ENCODE assay signal across 14 mouse cellular contexts in the genomic region with DNA sequence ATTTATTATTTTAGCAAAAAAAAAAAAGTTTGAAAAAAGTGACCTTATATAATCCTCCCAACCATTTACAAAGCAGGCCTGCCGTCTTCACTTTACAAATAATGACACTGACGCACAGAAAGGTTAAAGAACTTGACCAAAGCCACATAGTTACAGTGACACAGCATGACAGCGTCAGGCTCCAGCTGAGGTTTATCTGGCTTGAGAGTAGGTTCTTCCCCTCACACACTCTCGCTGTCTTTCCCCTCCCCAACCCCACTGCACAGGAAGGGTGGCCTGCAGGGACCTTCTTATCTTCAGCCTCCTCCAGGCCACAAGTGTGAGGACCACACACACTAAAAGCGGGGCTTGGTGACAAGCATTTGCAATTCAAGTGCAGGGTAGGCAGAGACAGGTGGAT. TPM values are rescaled to one million over a fixed set of nuclear protein-coding genes. Genes with fewer than 3 reads are reported as not detected.
DNase-seq lines count a peak whose midpoint lies in the region; ATAC-seq and TF ChIP-seq lines count a peak whose summit lies in the region.
"Had no signal": no experiment of that assay in that cellular context is flagged by ENCODE, and none has a peak within 500 bp of the region (broad histone marks: within the 10 kb centered on the region; RNA-seq: fewer than 3 reads in every experiment).

No protein-coding gene starts in this region.

- no peaks in the 10 kb centered on the region for H3K27me3 ChIP-seq in heart, embryonic 10.5 days (ENCODE audit: insufficient read depth, poor library complexity, severe bottlenecking)
- no peaks in the 10 kb centered on the region for H3K27me3 ChIP-seq in lung, embryonic 14.5 days (ENCODE audit: insufficient read depth, low read length)
- no peaks in the 10 kb centered on the region for H3K27me3 ChIP-seq in kidney, embryonic 15.5 days
- H3K27me3 ChIP-seq in liver, embryonic 13.5 days = no peaks in the 10 kb centered on the region
- H3K27me3 ChIP-seq: neural tube, embryonic 12.5 days had no signal

- TF ChIP-seq CTCF in lung, embryonic 14.5 days (IDR thresholded peaks at IDR 0.05; ENCODE audit: low read depth) = no peak

- no peaks in the 10 kb centered on the region for H3K36me3 ChIP-seq in heart, embryonic 10.5 days
- no peaks in the 10 kb centered on the region for H3K36me3 ChIP-seq in lung, embryonic 14.5 days (ENCODE audit: insufficient read depth)
- H3K36me3 ChIP-seq in kidney, embryonic 15.5 days = no peaks in the 10 kb centered on the region
- no peaks in the 10 kb centered on the region for H3K36me3 ChIP-seq in liver, embryonic 13.5 days
- H3K36me3 ChIP-seq: neural tube, embryonic 12.5 days had no signal

- H3K9ac ChIP-seq in lung, embryonic 14.5 days = no peak overlapping the region
- H3K9ac ChIP-seq in kidney, embryonic 15.5 days = no peak overlapping the region
- H3K9ac ChIP-seq in liver, embryonic 13.5 days = no peak overlapping the region
- H3K9ac ChIP-seq: neural tube, embryonic 12.5 days had no signal

- H3K9me3 ChIP-seq in heart, embryonic 10.5 days = no peaks in the 10 kb centered on the region
- H3K9me3 ChIP-seq in lung, embryonic 14.5 days (ENCODE audit: low read depth, low read length) = no peaks in the 10 kb centered on the region
- H3K9me3 ChIP-seq in kidney, embryonic 15.5 days (replicated peaks) = no peaks in the 10 kb centered on the region
- H3K9me3 ChIP-seq in liver, embryonic 13.5 days (replicated peaks) = no peaks in the 10 kb centered on the region
- H3K9me3 ChIP-seq: neural tube, embryonic 12.5 days had no signal

- H3K4me1 ChIP-seq in heart, embryonic 10.5 days = peaks cover 22% of the 10 kb centered on the region; the same call in 1 of the 2 replicates
- no peaks in the 10 kb centered on the region for H3K4me1 ChIP-seq in lung, embryonic 14.5 days (ENCODE audit: insufficient read depth)
- H3K4me1 ChIP-seq in kidney, embryonic 15.5 days = peaks cover 10% of the 10 kb centered on the region
- no peaks in the 10 kb centered on the region for H3K4me1 ChIP-seq in liver, embryonic 13.5 days (replicated peaks)
- H3K4me1 ChIP-seq: neural tube, embryonic 12.5 days had no signal

- no peak overlapping the region for H3K27ac ChIP-seq in heart, embryonic 10.5 days
- H3K27ac ChIP-seq in lung, embryonic 14.5 days (ENCODE audit: low read depth) = no peak overlapping the region
- no peak overlapping the region for H3K27ac ChIP-seq in kidney, embryonic 15.5 days
- H3K27ac ChIP-seq in liver, embryonic 13.5 days = no peak overlapping the region
- H3K27ac ChIP-seq: neural tube, embryonic 12.5 days had no signal

- intact Hi-C loops in heart, postnatal 10 days (cut with DNase I) = no loop called here
- intact Hi-C loops in gastrocnemius, postnatal 14 days (cut with DNase I; ENCODE audit: low total_unique reads) = no loop called here

- H3K4me2 ChIP-seq in lung, embryonic 14.5 days = no peak overlapping the region
- no peak overlapping the region for H3K4me2 ChIP-seq in kidney, embryonic 15.5 days
- no peak overlapping the region for H3K4me2 ChIP-seq in liver, embryonic 13.5 days
- H3K4me2 ChIP-seq: neural tube, embryonic 12.5 days had no signal

- ATAC-seq in lung, embryonic 14.5 days (ENCODE audit: insufficient read depth) = peak; percentile 39; the same call in 1 of the 2 replicates
- 0 out of 2 replicates have a peak, but pooled peaks have one; percentile 37 for ATAC-seq in kidney, embryonic 15.5 days (replicated peaks; ENCODE audit: low FRiP score)
- ATAC-seq in liver, embryonic 13.5 days (ENCODE audit: low read depth) = peak; percentile 59; the same call in 1 of the 2 replicates
- ATAC-seq: intestine, embryonic 16.5 days had no signal

- no peak overlapping the region for H3K4me3 ChIP-seq in heart, embryonic 10.5 days
- H3K4me3 ChIP-seq in lung, embryonic 14.5 days (ENCODE audit: low read depth, low read length) = no peak overlapping the region
- H3K4me3 ChIP-seq in kidney, embryonic 15.5 days (replicated peaks) = no peak overlapping the region
- H3K4me3 ChIP-seq in liver, embryonic 13.5 days (replicated peaks) = no peak overlapping the region
- H3K4me3 ChIP-seq: neural tube, embryonic 12.5 days had no signal

- WGBS in heart, embryonic 10.5 days = 13% methylated on average over 5 of the region's 5 CpGs
- WGBS in lung, embryonic 14.5 days = 26% methylated on average over 5 of the region's 5 CpGs
- 63% methylated on average over 5 of the region's 5 CpGs for WGBS in kidney, embryonic 15.5 days
- WGBS in liver, embryonic 13.5 days (ENCODE audit: insufficient replicate concordance) = 7% methylated on average over 5 of the region's 5 CpGs

- DNase-seq in heart, embryonic 10.5 days (ENCODE audit: low spot score) = peak; percentile 78
- DNase-seq in heart, postnatal 10 days = no peak
- peak; percentile 58 for DNase-seq in lung, embryonic 14.5 days
- DNase-seq in lung, postnatal 14 days = no peak
- peak; percentile 7 for DNase-seq in liver, embryonic 13.5 days
- DNase-seq in gastrocnemius, postnatal 14 days = no peak
- no peak for DNase-seq in layer of hippocampus, postnatal 36 days
- DNase-seq: cerebellum, adult 11-12 months; gastrocnemius, postnatal 10 days; lung, postnatal 36 days; right cerebral cortex, postnatal 4 days had no signal

RNA-seq across cellular contexts. Expression of a gene that starts 49.5 kb away (rescaled TPM):
- 0.47 and 0.58 TPM in 2 replicates for polyA plus RNA-seq in heart, embryonic 10.5 days (2016; fragmentation: Nextera tagmentation; extraction: Ambion mirVana)
- total RNA-seq in heart, postnatal 10 days (2021) = 1 to 10 TPM; 1.7 to 2.2 TPM
- 0.39 and 0.50 TPM in 2 replicates for polyA plus RNA-seq in lung, embryonic 14.5 days (2014; fragmentation: Nextera tagmentation; extraction: Ambion mirVana)
- polyA plus RNA-seq in kidney, embryonic 15.5 days (2015; fragmentation: Nextera tagmentation; extraction: Ambion mirVana) = 2.3 and 2.4 TPM in 2 replicates
- 0.10 TPM in 2 replicates for polyA plus RNA-seq in liver, embryonic 13.5 days (2015; fragmentation: Nextera tagmentation; extraction: Ambion mirVana)
- 1 to 10 TPM in 1 of 2 experiments, under 1 TPM in 1; 0.33 to 1.3 TPM for total RNA-seq in gastrocnemius, postnatal 14 days (2021)
- total RNA-seq in layer of hippocampus, postnatal 36 days (2021) = 10 to 100 TPM; 55.8 to 56.4 TPM

Comparison
In these comparisons a context has a peak if more than half of its experiments do, and no peak if none do; other contexts are left out.
1. DNase-seq: peak in heart, embryonic 10.5 days (single experiment), lung, embryonic 14.5 days (single experiment) and liver, embryonic 13.5 days (single experiment); none in heart, postnatal 10 days (0 of 2), lung, postnatal 14 days (single experiment), gastrocnemius, postnatal 14 days (single experiment) and layer of hippocampus, postnatal 36 days (0 of 2).
2. Peak in every context shown above with its lines, with median percentiles within 50 percentile points of each other: ATAC-seq.